Mouse (Mus musculus): ENCODE data around the gene Tac2.
"Not testable (repeated sequence)": the region's sequence is repeated elsewhere in the genome, so short reads cannot be mapped to it uniquely, and the experiment has no call there.

The Tac2 gene

GRCm38 (mm10) chr10:127755770-127756468 is 31.6 kb downstream of the Tac2 start:
- DNase-seq (ENCODE audit: low spot score in 2 of 2): no peak

- DNase-seq (ENCODE audit: low spot score in 2 of 2): no peak
Measured at GRCm38 (mm10) chr10:127759181-127760110, 35.2 kb downstream of the Tac2 start, which contains the start of the genes Rdh1 and Rdh16f1. TSS of gene Rdh1 (plus strand) at chr10:127759721. TSS of gene Rdh16f1 (plus strand) at chr10:127759787.

- DNase-seq (ENCODE audit: low spot score in 2 of 2): not testable (repeated sequence)
Measured at GRCm38 (mm10) chr10:127762926-127763325, 38.6 kb downstream of the Tac2 start.

GRCm38 (mm10) chr10:127763914-127764680 is 39.8 kb downstream of the Tac2 start:
- DNase-seq (ENCODE audit: low spot score in 2 of 2): no peak

GRCm38 (mm10) chr10:127766564-127766963 is 42.3 kb downstream of the Tac2 start:
- no peak for DNase-seq (ENCODE audit: low spot score in 2 of 2)

GRCm38 (mm10) chr10:127776011-127776410 is 51.7 kb downstream of the Tac2 start, which contains the start of gene Rdh9:
TSS of gene Rdh9 (plus strand) at chr10:127776386.
- DNase-seq (ENCODE audit: low spot score in 2 of 2): no peak
